Mouse (Mus musculus): ENCODE results near the gene Edrf1. TPM values are rescaled to one million over a fixed set of nuclear protein-coding genes. Genes with fewer than 3 reads are reported as not detected.

The Edrf1 gene
- polyA plus RNA-seq (2011; ENCODE audit: insufficient read depth, insufficient read length, low replicate concordance, missing spikeins): 7.1 and 23.3 TPM in 2 replicates

DNA sequence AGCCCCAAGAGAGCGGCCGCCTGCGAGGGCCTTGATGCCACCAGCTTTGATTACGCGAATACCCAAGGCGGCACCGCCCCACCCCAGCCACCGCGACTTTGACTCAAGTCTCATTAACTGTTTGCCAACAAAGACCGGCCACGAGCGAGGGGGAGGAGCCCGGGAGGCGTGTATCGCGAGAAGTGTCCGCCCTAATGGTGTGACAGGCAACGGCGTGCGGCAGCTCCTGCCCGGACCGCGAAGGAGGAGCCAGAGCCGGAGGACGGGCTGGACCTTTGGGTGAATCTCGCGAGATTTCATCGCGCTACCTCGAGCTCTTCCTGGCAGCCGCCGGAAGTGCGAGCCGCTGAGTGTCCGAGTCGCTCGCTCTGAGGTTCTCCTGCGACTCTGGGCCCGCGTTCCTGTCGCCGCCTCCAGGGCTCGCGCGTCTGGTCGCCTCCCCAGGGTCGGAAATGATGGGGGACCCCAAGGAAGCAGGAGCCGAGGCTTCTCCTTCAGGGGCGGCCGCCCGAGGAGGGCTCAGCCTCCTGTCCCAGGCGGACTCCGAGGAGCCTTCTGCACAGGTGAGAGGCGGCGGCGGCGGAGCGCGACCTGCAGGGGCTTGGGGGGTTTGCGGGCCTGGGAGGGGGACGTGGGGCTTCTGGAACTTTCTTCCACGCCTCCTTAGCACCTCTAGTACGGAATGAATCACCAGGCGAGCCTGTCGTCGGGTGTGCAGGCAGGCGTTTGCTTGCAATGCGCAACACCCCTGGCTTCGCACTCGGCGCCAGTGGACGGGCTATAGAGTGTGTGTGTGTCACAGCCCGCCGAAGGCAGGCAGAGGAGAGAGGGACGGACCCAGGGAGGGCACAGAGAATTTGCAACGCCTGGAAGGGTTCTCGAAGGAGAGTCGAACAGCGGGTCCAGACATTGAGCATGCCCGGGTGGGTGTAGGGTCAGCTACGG lies at the start of gene Edrf1:
Gene Edrf1 (plus strand): TSS at position 183 of the 945 bp plus-strand sequence.
- under 1% methylated on average over 81 of the region's 81 CpGs for WGBS
- Histone ChIP-seq H3K4me1 (ENCODE audit: control insufficient read depth, insufficient read depth, low read length) (peaks cover 1% of the 10 kb centered on the region; the same call in 1 of the 2 replicates), H3K27ac (ENCODE audit: control insufficient read depth, insufficient read depth, low read depth, low read length, poor library complexity) (peak within 1 kb of the TSS; percentile 90), H3K4me3 (replicated peaks; ENCODE audit: control insufficient read depth, low read depth, low read length) (peak within 1 kb of the TSS; percentile 96)
- TF ChIP-seq CTCF (IDR thresholded peaks at IDR 0.05; ENCODE audit: control insufficient read depth, insufficient read depth, low read length) (peak; percentile 6; the same call in 1 of the 2 replicates), POLR2A (IDR thresholded peaks at IDR 0.05; ENCODE audit: borderline replicate concordance, control insufficient read depth, low read depth, low read length) (peak; percentile 84; the same call in 1 of the 2 replicates)

DNA sequence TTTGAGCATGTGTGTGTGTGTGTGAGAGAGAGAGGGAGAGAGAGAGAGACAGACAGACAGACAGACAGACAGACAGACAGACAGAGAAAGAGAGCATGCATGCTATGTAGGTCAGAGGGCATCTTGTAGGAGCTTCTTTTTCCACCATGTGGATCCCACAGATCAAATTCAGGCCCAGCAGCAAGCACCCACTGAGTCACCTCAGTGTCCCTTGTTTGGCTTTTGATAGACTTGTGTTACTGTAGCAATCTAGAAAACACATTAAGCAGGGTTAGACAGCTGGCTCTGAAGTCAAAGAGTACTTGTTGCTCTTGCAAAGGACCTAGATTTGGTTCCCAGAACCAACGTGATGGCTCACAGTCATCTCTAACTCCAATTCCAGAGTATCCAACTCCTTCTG lies 45.6 kb upstream of the Edrf1 start:
- Histone ChIP-seq H3K4me3 (replicated peaks; ENCODE audit: control insufficient read depth, low read depth, low read length) (no peak overlapping the region), H3K27ac (ENCODE audit: control insufficient read depth, insufficient read depth, low read depth, low read length, poor library complexity) (no peak overlapping the region), H3K4me1 (ENCODE audit: control insufficient read depth, insufficient read depth, low read length) (no peaks in the 10 kb centered on the region)
- WGBS: 78% methylated on average over 1 of the region's 1 CpGs
- TF ChIP-seq POLR2A (IDR thresholded peaks at IDR 0.05; ENCODE audit: borderline replicate concordance, control insufficient read depth, low read depth, low read length) (no peak), CTCF (IDR thresholded peaks at IDR 0.05; ENCODE audit: control insufficient read depth, insufficient read depth, low read length) (no peak)

DNA sequence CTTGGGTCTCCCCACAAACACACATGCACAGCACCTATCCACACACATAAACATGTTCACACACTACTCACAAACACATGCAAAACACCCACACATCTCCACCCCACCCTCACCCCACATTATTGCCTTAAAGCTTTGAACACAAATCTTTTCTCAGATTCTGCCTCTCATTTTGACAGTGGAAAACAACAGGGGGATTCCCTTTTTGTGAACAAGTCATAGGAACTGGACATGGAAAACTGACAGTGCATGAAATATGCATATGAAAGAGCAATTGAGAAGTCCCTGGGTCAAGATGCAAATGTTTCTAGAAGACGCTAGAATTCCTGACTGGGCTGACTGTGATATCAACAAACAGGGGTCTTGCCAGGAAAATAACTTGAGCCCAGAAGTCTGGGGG lies 36.8 kb upstream of the Edrf1 start:
- no peak overlapping the region for H3K4me3 ChIP-seq (replicated peaks; ENCODE audit: control insufficient read depth, low read depth, low read length)
- TF ChIP-seq CTCF (IDR thresholded peaks at IDR 0.05; ENCODE audit: control insufficient read depth, insufficient read depth, low read length) (no peak), POLR2A (IDR thresholded peaks at IDR 0.05; ENCODE audit: borderline replicate concordance, control insufficient read depth, low read depth, low read length) (no peak)
- 56% methylated on average over 1 of the region's 1 CpGs for WGBS
- no peak overlapping the region for H3K27ac ChIP-seq (ENCODE audit: control insufficient read depth, insufficient read depth, low read depth, low read length, poor library complexity)
- no peaks in the 10 kb centered on the region for H3K4me1 ChIP-seq (ENCODE audit: control insufficient read depth, insufficient read depth, low read length)

DNA sequence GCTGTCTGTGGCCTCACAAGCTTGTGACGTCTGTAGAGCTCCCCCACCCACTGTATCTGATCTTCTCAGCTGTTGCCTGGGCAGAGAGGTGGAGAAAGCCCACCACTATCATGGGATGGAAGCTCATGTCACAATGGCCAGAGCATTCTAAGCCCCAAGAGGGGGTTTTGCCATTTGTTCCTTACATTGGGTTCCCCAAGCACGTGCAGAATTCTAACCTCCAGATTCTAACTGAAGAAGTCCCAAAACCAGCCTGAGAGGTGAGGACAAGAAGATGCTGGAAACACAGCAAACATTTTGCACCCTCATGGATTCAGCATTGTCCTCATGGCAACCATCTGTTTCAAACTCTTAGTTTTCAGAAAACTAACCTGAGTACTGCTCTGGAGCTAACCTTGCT lies 35.3 kb upstream of the Edrf1 start, which contains the start of gene Tex36:
Gene Tex36 (minus strand): TSS at position 101 of the 400 bp plus-strand sequence.
- TF ChIP-seq CTCF (IDR thresholded peaks at IDR 0.05; ENCODE audit: control insufficient read depth, insufficient read depth, low read length): no peak
- TF ChIP-seq POLR2A (IDR thresholded peaks at IDR 0.05; ENCODE audit: borderline replicate concordance, control insufficient read depth, low read depth, low read length): no peak
- no peaks in the 10 kb centered on the region for H3K4me1 ChIP-seq (ENCODE audit: control insufficient read depth, insufficient read depth, low read length)
- WGBS: 53% methylated on average over 2 of the region's 2 CpGs
- no peak within 1 kb of the TSS for H3K4me3 ChIP-seq (replicated peaks; ENCODE audit: control insufficient read depth, low read depth, low read length)
- no peak within 1 kb of the TSS for H3K27ac ChIP-seq (ENCODE audit: control insufficient read depth, insufficient read depth, low read depth, low read length, poor library complexity)

- no peak overlapping the region for H3K27ac ChIP-seq (ENCODE audit: control insufficient read depth, insufficient read depth, low read depth, low read length, poor library complexity)
- TF ChIP-seq POLR2A (IDR thresholded peaks at IDR 0.05; ENCODE audit: borderline replicate concordance, control insufficient read depth, low read depth, low read length): no peak
- no peak for TF ChIP-seq CTCF (IDR thresholded peaks at IDR 0.05; ENCODE audit: control insufficient read depth, insufficient read depth, low read length)
- 65% methylated on average over 2 of the region's 2 CpGs for WGBS
Observed at GRCm38 (mm10) chr7:133603156-133603555, 34.2 kb upstream of the Edrf1 start.

DNA sequence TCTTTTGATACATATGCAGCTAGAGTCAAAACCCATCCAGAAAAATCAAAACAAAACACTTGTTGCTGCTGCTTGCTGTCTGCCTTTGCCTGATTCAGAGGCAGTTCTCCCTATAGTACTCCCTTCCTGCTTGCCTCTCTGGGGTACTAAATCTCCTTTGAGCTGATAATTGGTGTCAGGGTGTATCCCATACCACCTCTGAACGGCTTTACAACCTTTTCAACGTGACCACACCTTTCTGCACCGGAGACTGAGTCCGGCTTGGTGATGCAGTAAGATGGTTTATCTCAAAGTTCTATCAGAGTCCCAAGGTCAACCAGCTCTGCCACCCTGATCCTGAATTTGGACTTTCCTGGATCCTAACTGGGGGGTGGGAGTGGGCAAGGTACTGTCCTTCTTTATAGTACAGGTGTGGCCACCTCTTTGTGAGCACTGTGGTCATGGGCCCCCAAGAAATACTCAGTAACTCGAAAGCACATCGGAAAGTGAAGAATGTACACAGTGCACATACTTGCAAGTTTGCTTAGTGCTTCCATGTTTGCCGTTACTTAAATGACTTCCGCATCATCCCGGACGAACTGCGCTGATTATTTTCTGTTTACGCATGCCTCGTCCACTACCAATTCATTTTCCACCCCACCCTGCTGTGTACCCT lies 32.8 kb upstream of the Edrf1 start:
- Histone ChIP-seq H3K27ac (ENCODE audit: control insufficient read depth, insufficient read depth, low read depth, low read length, poor library complexity) (no peak overlapping the region), H3K4me3 (replicated peaks; ENCODE audit: control insufficient read depth, low read depth, low read length) (no peak overlapping the region), H3K4me1 (ENCODE audit: control insufficient read depth, insufficient read depth, low read length) (no peaks in the 10 kb centered on the region)
- TF ChIP-seq CTCF (IDR thresholded peaks at IDR 0.05; ENCODE audit: control insufficient read depth, insufficient read depth, low read length) (no peak), POLR2A (IDR thresholded peaks at IDR 0.05; ENCODE audit: borderline replicate concordance, control insufficient read depth, low read depth, low read length) (no peak)
- 77% methylated on average over 13 of the region's 13 CpGs for WGBS

More at GRCm38 (mm10) chr7:133603156-133603555, 34.2 kb upstream of the Edrf1 start:
- Histone ChIP-seq H3K4me1 (ENCODE audit: control insufficient read depth, insufficient read depth, low read length) (no peaks in the 10 kb centered on the region), H3K4me3 (replicated peaks; ENCODE audit: control insufficient read depth, low read depth, low read length) (no peak overlapping the region)

DNA sequence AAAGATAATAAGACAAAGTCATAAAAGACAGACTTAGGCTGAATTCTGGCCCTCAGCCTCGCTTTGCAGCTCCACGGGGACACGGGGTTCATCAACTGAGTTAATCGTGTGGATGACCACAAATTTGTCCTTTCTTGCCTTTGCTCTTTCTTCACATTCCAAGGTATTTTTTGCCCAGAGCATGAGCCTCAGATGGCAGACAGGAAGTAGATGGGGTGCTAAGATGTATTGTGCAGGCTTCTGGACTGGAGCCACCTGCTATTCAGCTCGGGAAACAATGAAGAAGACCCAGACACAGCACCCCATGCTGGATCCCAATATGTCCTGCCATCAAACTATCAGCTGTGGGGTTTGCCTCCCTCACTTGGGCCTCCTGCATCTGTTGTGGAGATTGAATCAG lies 30.0 kb upstream of the Edrf1 start:
- 68% methylated on average over 5 of the region's 5 CpGs for WGBS
- H3K27ac ChIP-seq (ENCODE audit: control insufficient read depth, insufficient read depth, low read depth, low read length, poor library complexity): no peak overlapping the region
- TF ChIP-seq POLR2A (IDR thresholded peaks at IDR 0.05; ENCODE audit: borderline replicate concordance, control insufficient read depth, low read depth, low read length) (no peak), CTCF (IDR thresholded peaks at IDR 0.05; ENCODE audit: control insufficient read depth, insufficient read depth, low read length) (no peak)
- no peaks in the 10 kb centered on the region; the same call in 1 of the 2 replicates for H3K4me1 ChIP-seq (ENCODE audit: control insufficient read depth, insufficient read depth, low read length)
- no peak overlapping the region for H3K4me3 ChIP-seq (replicated peaks; ENCODE audit: control insufficient read depth, low read depth, low read length)
